Mouse (Mus musculus) forebrain, postnatal 0 days (tissue): ENCODE data around the gene Tceanc2. TPM values are rescaled to one million over a fixed set of nuclear protein-coding genes. Genes with fewer than 3 reads are reported as not detected.
A peak's percentile ranks its signal among the peaks of the same experiment; 100 is the strongest.
"Not testable (repeated sequence)": the region's sequence is repeated elsewhere in the genome, so short reads cannot be mapped to it uniquely, and the experiment has no call there.

Experiments
- ATAC-seq: fragments of 200-750 bp; cut with Nextera tagmentation; 2 replicates; pipeline ENCODE4 v1.8.0; 2017; ENCODE audit warnings: mild to moderate bottlenecking, moderate library complexity
- DNase-seq: peaks from one replicate; pipeline ENCODE4 v3.0.0-alpha.2; 2015
- H3K27ac ChIP-seq: fragments of 300-500 bp; sonication (generic); 2 replicates; pipeline ENCODE4 v1.5.1; 2014; ENCODE audit warnings: low read depth, mild to moderate bottlenecking, antibody characterized with exemption, low read length, moderate library complexity, mixed read lengths
- H3K27me3 ChIP-seq: fragments of 300-500 bp; sonication (generic); 2 replicates; pipeline ENCODE4 v1.6.1; 2014; ENCODE audit warnings: mild to moderate bottlenecking, low read length, mixed read lengths; ENCODE audit not compliant: insufficient read depth
- H3K36me3 ChIP-seq: fragments of 300-500 bp; sonication (generic); 2 replicates; pipeline ENCODE4 v1.6.1; 2014; ENCODE audit warnings: mild to moderate bottlenecking, moderate library complexity; ENCODE audit not compliant: insufficient read depth
- H3K4me1 ChIP-seq: fragments of 300-500 bp; sonication (generic); 2 replicates; pipeline ENCODE4 v1.6.1; 2014; ENCODE audit warnings: antibody characterized with exemption; ENCODE audit not compliant: insufficient read depth
- H3K4me2 ChIP-seq: fragments of 300-500 bp; sonication (generic); 2 replicates; pipeline ENCODE4 v1.6.1; 2014; ENCODE audit warnings: low read depth, mild to moderate bottlenecking, moderate library complexity
- H3K4me3 ChIP-seq: fragments of 300-500 bp; sonication (generic); 2 replicates; pipeline ENCODE4 v1.5.1; 2014; ENCODE audit warnings: low read depth, low read length, mixed read lengths
- H3K9ac ChIP-seq: fragments of 300-500 bp; sonication (generic); 2 replicates; pipeline ENCODE4 v1.6.1; 2014; ENCODE audit warnings: mild to moderate bottlenecking
- H3K9me3 ChIP-seq: fragments of 300-500 bp; sonication (generic); 2 replicates; pipeline ENCODE4 v1.6.1; 2016; ENCODE audit warnings: low read length
- CTCF ChIP-seq: sonication (generic); IDR thresholded peaks from 2 replicates; pipeline ENCODE4 v1.5.1; 2016; ENCODE audit warnings: antibody characterized with exemption, control low read depth, low read depth
- WGBS: fragments of 180-500 bp; shearing (Covaris S2); extraction: QIAGEN DNeasy Blood & Tissue Kit; methylation state at CpG from one replicate; pipeline ENCODE4 v1.1.7; 2014; 5-methylcytosine and 5-hydroxymethylcytosine counted together
- polyA plus RNA-seq: library from polyadenylated mRNA; unstranded; fragments of >200 nt; fragmentation: Nextera tagmentation; extraction: Ambion mirVana; gene quantifications from 2 replicates; pipeline ENCODE4 v1.2.1, GENCODE M21; 2015
- total RNA-seq: library from RNA; depleted of rRNA; stranded (reverse); fragments of >200 nt; gene quantifications from 2 replicates; pipeline ENCODE4 v1.2.3, GENCODE M21; 2014

Gene Tceanc2
- total and polyA plus RNA-seq, 2 experiments from 2014 or later, result 22.3 to 35.4 TPM

DNA sequence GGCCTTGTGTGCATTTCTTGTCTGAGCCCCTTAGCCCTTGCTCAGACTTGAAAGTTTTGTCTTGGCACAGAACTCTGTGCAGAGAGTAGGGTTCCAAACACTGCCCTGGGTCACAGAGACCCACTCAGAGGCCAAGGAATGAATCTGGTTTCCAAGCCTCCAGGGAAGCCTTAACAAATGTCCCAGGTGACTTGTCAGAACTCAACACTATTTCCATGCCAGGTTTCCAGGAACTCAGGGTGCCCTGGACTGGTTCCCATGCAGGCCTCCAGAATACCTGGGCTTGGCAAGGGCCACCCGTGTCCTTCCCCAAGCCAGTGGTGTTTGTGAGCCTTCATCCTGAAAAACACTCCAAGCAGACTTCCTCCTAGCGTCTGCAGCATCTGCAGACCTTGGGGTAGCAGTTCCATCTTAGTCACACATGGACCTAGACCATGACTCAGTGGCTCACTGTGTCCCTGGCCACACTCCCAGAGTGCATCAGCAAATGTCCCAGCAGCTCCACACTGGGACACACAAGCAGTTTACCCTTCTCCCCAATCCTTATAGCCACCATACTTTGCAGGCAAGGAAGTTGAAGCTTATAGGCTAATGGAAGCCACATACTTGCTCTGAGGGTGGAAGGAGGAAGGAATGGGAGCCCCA, 61.1 kb downstream of the Tceanc2 start:
- no peak for ATAC-seq
- Histone ChIP-seq H3K4me2 (no peak overlapping the region), H3K36me3 (no peaks in the 10 kb centered on the region), H3K4me3 (no peak overlapping the region), H3K4me1 (no peaks in the 10 kb centered on the region), H3K9ac (no peak overlapping the region), H3K27me3 (no peaks in the 10 kb centered on the region), H3K27ac (no peak overlapping the region), H3K9me3 (no peaks in the 10 kb centered on the region)
- no peak for TF ChIP-seq CTCF
- WGBS, result 89% methylated on average over 2 of the region's 2 CpGs
- DNase-seq, result no peak

DNA sequence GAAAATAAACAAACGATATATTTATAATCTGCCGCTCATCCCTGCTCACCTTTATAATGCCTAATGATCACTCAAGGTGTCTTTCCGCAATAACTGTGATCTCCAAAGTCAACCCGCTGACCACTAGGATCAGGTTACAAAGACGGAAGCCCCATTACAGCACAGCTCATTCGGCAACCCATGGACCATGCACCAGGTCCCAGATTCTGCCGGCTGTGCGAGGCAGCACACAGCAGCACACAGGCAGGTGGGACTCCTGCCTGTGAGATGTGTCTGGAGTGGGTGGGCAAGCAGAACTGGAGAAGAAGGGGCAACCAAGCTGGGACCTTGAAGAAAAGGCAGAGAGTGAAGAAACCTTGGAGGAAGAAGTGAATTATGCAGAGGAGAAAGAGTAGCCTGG, 64.6 kb downstream of the Tceanc2 start:
- H3K4me2 ChIP-seq, result no peak overlapping the region
- DNase-seq (no peak), ATAC-seq (no peak)
- no peaks in the 10 kb centered on the region for H3K4me1 ChIP-seq
- H3K36me3 ChIP-seq, result no peaks in the 10 kb centered on the region
- H3K9me3 ChIP-seq, result no peaks in the 10 kb centered on the region
- no peak overlapping the region for H3K27ac ChIP-seq
- WGBS, result 70% methylated on average over 8 of the region's 8 CpGs
- TF ChIP-seq CTCF, result no peak
- no peak overlapping the region for H3K9ac ChIP-seq
- H3K4me3 ChIP-seq, result no peak overlapping the region
- no peaks in the 10 kb centered on the region for H3K27me3 ChIP-seq

DNA sequence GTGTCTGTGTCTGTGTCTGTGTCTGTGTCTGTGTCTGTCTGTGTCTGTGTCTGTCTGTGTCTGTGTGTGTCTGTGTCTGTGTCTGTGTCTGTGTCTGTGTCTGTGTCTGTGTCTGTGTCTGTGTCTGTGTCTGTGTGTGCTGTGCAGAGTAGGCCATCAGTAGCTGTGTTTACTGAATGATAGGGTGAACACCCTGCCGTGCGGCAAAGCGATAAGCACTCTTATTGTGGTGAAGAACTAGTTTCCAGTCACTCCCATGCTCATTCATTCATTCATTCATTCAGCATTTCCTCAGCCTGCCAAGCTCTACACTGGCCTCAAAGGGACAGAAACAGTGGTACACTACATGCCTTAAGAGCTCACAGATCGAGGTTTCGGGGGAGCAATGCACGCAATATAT, 69.7 kb downstream of the Tceanc2 start:
- DNase-seq, H3K27ac ChIP-seq, H3K4me3 ChIP-seq, ATAC-seq, H3K36me3 ChIP-seq, H3K27me3 ChIP-seq, H3K9me3 ChIP-seq, H3K9ac ChIP-seq, H3K4me2 ChIP-seq, H3K4me1 ChIP-seq: not testable (repeated sequence)
- WGBS, result 94% methylated on average over 6 of the region's 6 CpGs

DNA sequence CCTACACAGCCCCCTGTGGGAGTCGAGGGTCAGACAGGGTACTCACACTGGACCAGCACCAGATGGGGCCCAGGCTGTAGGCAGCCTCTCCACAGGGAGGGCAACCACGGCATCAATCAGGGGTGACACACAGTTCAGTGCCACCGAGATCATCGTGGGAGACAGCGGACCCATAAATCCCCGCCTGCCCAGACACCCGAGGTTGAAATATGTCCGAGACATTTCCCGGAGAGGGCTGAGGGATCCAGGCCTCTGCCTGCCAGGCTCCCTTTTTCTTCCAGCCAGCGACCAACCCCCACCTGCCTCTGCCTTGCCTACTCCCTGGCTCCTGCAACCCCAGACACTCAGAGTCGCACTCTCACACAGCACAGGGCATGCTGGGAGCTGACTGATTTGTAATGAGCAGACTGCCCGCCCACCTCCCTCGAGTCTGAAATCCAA, 70.6 kb downstream of the Tceanc2 start:
- TF ChIP-seq CTCF, result no peak
- Histone ChIP-seq H3K4me3 (no peak overlapping the region), H3K4me1 (no peaks in the 10 kb centered on the region), H3K9me3 (no peaks in the 10 kb centered on the region), H3K9ac (no peak overlapping the region), H3K36me3 (no peaks in the 10 kb centered on the region), H3K27ac (no peak overlapping the region), H3K27me3 (no peaks in the 10 kb centered on the region), H3K4me2 (no peak overlapping the region)
- no peak for DNase-seq
- ATAC-seq, result peak; percentile 62
- WGBS, result 48% methylated on average over 13 of the region's 13 CpGs

DNA sequence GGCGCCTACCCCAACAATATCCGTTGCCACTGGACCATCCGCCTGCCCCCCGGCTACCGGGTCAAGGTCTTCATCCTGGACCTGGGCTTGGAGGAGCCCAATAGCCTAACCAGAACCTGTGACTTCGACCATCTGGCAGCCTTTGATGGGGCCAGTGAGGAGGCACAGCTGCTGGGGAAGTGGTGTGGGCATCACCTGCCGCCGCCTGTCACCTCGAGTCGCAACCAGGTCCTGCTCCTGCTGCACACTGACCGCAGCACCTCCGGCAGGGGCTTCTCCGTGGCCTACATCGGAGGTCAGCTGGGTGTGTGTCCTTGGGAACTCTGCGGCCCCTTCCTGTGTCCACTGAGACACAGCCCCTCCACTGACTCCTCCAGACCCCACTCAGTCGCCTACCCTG, 72.1 kb downstream of the Tceanc2 start:
- Histone ChIP-seq H3K4me3 (no peak overlapping the region), H3K9ac (no peak overlapping the region), H3K27me3 (no peaks in the 10 kb centered on the region), H3K36me3 (no peaks in the 10 kb centered on the region), H3K4me2 (no peak overlapping the region), H3K27ac (no peak overlapping the region), H3K4me1 (no peaks in the 10 kb centered on the region), H3K9me3 (no peaks in the 10 kb centered on the region)
- 95% methylated on average over 16 of the region's 16 CpGs for WGBS
- ATAC-seq (no peak), DNase-seq (no peak)
- no peak for TF ChIP-seq CTCF

DNA sequence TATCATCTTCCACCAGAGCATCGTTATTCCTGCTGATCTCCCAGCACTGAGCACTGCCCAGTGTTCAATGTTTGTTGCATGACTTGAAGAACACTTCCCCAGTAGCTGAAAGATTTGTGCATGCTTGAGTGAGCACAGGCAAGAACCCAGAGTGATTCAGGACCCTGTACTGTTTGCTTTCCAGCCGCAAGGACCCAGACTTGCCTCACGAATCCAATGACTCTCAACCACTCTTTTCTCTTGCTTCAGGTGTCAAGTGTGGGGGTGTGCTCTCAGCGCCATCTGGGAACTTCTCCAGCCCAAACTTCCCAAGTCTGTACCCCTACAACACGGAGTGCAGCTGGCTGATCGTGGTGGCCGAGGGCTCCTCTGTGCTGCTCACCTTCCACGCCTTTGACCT, 76.7 kb downstream of the Tceanc2 start:
- Histone ChIP-seq H3K36me3 (no peaks in the 10 kb centered on the region), H3K4me2 (no peak overlapping the region), H3K27ac (no peak overlapping the region), H3K9ac (no peak overlapping the region), H3K9me3 (no peaks in the 10 kb centered on the region), H3K4me3 (no peak overlapping the region), H3K4me1 (no peaks in the 10 kb centered on the region), H3K27me3 (no peaks in the 10 kb centered on the region)
- no peak for TF ChIP-seq CTCF
- 82% methylated on average over 8 of the region's 8 CpGs for WGBS
- ATAC-seq (no peak), DNase-seq (no peak)

DNA sequence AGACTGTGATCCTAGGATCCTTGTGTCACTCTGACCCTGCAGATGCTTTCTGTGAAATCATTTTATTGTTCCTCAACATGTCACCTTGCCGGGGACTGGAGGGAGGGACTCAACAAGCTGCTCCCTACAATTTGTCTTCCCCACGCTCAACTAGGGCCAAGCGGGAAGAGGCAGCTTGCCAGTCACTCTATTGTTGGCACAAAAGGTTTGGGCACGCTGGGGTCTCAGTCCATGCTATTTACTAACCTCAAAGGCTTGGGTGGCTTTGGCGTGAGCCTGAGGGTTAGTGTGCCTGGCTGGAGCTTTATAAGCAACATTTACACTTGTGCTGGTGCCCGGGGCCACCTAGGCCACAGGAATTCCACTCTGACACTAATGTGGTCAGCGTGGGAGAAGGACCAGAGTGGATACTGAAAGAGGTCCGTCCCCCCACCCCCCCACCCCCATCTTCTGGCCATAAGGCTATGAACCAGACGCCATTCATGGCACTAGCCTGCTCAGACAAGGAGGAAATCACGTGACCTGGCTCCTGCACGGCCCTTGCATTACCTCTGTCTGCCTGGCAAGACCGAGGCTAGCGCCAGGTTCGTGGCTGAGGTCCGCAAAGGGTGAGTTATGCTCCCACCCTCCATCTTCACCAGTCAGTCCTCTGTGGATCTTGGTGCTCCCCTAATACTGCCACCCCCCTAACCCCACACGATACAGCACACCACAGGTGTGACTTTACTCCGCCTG, 80.0 kb downstream of the Tceanc2 start:
- no peak for TF ChIP-seq CTCF
- Histone ChIP-seq H3K4me3 (no peak overlapping the region), H3K9me3 (no peaks in the 10 kb centered on the region), H3K4me1 (no peaks in the 10 kb centered on the region), H3K9ac (no peak overlapping the region), H3K27ac (no peak overlapping the region), H3K4me2 (no peak overlapping the region), H3K36me3 (no peaks in the 10 kb centered on the region), H3K27me3 (no peaks in the 10 kb centered on the region)
- 66% methylated on average over 17 of the region's 17 CpGs for WGBS
- DNase-seq, result no peak
- no peak for ATAC-seq
